In the genomic region with DNA sequence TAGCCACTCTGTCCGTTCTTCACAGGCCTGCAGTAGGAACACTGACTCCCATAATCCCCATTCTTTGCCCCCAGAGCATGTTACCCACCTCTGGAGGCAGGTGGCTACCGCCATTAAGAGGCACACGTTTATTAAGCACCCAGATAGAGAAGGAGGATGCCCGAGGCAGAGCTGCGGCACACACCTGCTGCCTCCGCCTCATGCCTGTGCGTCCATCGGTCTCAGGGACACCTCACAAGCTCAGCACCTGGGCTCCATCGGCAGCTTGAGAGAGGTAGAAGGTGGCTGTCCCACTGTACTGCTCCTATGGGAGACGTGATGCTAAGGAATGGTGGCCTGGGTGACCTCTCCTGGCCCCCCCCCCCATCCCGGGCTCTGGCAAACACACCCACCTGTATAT, we compare ENCODE assay signal across 26 mouse cellular contexts. TPM values are rescaled to one million over a fixed set of nuclear protein-coding genes. Genes with fewer than 3 reads are reported as not detected.
"Had no signal": no experiment of that assay in that cellular context is flagged by ENCODE, and none has a peak within 500 bp of the region (broad histone marks: within the 10 kb centered on the region; RNA-seq: fewer than 3 reads in every experiment).

No protein-coding gene starts in this region.

- H3K4me2 ChIP-seq: heart, embryonic 12.5 days; hindbrain, embryonic 13.5 days; hindbrain, embryonic 15.5 days; kidney, embryonic 15.5 days; limb, embryonic 13.5 days; limb, embryonic 15.5 days; liver, embryonic 12.5 days had no signal

- DNase-seq: gastrocnemius, adult 2 months; gastrocnemius, postnatal 10 days; gastrocnemius, postnatal 25 days; heart, adult 18-20 months; heart, postnatal 10 days; heart, postnatal 4 days; kidney, adult 11 months; kidney, adult 2 months; kidney, adult 9 months; kidney, postnatal 14 days; kidney, postnatal 36 days; layer of hippocampus, adult 9-11 months; layer of hippocampus, postnatal 36 days had no signal

- ATAC-seq: inflammation-experienced regulatory T-cells, adult 6 months; liver, embryonic 12.5 days had no signal

- H3K9me3 ChIP-seq: heart, embryonic 10.5 days; heart, embryonic 12.5 days; hindbrain, embryonic 10.5 days; hindbrain, embryonic 13.5 days; hindbrain, embryonic 15.5 days; kidney, embryonic 15.5 days; limb, embryonic 13.5 days; limb, embryonic 15.5 days; liver, embryonic 12.5 days had no signal

- H3K27ac ChIP-seq: gastrocnemius, adult 2 months; heart, embryonic 10.5 days; kidney, embryonic 15.5 days; kidney, postnatal 0 days; limb, embryonic 13.5 days; limb, embryonic 15.5 days; liver, embryonic 12.5 days; liver, embryonic 14.5 days had no signal

- H3K4me3 ChIP-seq: gastrocnemius, adult 2 months; heart, embryonic 10.5 days; heart, embryonic 12.5 days; hindbrain, embryonic 13.5 days; hindbrain, embryonic 15.5 days; kidney, embryonic 15.5 days; limb, embryonic 13.5 days; limb, embryonic 15.5 days; liver, embryonic 12.5 days had no signal

- H3K9ac ChIP-seq: heart, embryonic 12.5 days; hindbrain, embryonic 13.5 days; hindbrain, embryonic 15.5 days; kidney, embryonic 15.5 days; limb, embryonic 15.5 days; liver, embryonic 12.5 days; liver, embryonic 14.5 days had no signal

- H3K27me3 ChIP-seq: heart, embryonic 12.5 days; hindbrain, embryonic 15.5 days; kidney, embryonic 15.5 days; limb, embryonic 13.5 days; limb, embryonic 15.5 days had no signal

- H3K36me3 ChIP-seq: hindbrain, embryonic 15.5 days had no signal

RNA-seq across cellular contexts. Expression of a gene that starts 33.9 kb away (rescaled TPM):
- total RNA-seq: granulocyte monocyte progenitor cell, adult 5-6 weeks had no signal
- polyA plus RNA-seq: inflammation-experienced regulatory T-cells, adult 6 months had no signal
